Mouse (Mus musculus) limb, embryonic 15.5 days (tissue): ENCODE results near the gene Tmem132c. TPM values are rescaled to one million over a fixed set of nuclear protein-coding genes. Genes with fewer than 3 reads are reported as not detected.

Experiments used
- ATAC-seq: fragments of 200-750 bp; cut with Nextera tagmentation; 2 replicates; pipeline ENCODE4 v1.8.0; 2017; ENCODE audit warnings: low read depth, moderate TSS enrichment; ENCODE audit not compliant: insufficient number of reproducible peaks, low FRiP score, low TSS enrichment
- H3K27ac ChIP-seq: fragments of 300-500 bp; sonication (generic); 2 replicates; pipeline ENCODE4 v1.5.1; 2015; ENCODE audit warnings: moderate library complexity, mild to moderate bottlenecking, inconsistent platforms
- H3K27me3 ChIP-seq: fragments of 300-500 bp; sonication (generic); 2 replicates; pipeline ENCODE4 v1.6.1; 2015; ENCODE audit warnings: inconsistent platforms
- H3K36me3 ChIP-seq: fragments of 300-500 bp; sonication (generic); 2 replicates; pipeline ENCODE4 v1.6.1; 2015; ENCODE audit warnings: inconsistent platforms
- H3K4me1 ChIP-seq: fragments of 300-500 bp; sonication (generic); 2 replicates; pipeline ENCODE4 v1.6.1; 2015; ENCODE audit warnings: inconsistent platforms
- H3K4me2 ChIP-seq: fragments of 300-500 bp; sonication (generic); 2 replicates; pipeline ENCODE4 v1.6.1; 2015; ENCODE audit warnings: mild to moderate bottlenecking, inconsistent platforms
- H3K4me3 ChIP-seq: fragments of 300-500 bp; sonication (generic); 2 replicates; pipeline ENCODE4 v1.5.1; 2015; ENCODE audit warnings: mild to moderate bottlenecking, inconsistent platforms
- H3K9ac ChIP-seq: fragments of 300-500 bp; sonication (generic); 2 replicates; pipeline ENCODE4 v1.6.1; 2015; ENCODE audit warnings: inconsistent platforms
- H3K9me3 ChIP-seq: fragments of 300-500 bp; sonication (generic); 2 replicates; pipeline ENCODE4 v1.6.1; 2016; ENCODE audit warnings: inconsistent platforms
- WGBS: fragments of 180-500 bp; shearing (Covaris S2); methylation state at CpG from one replicate; pipeline ENCODE4 v1.1.7; 2015; 5-methylcytosine and 5-hydroxymethylcytosine counted together
- polyA plus RNA-seq: library from polyadenylated mRNA; unstranded; fragments of >200 nt; fragmentation: Nextera tagmentation; extraction: Ambion mirVana; gene quantifications from 2 replicates; pipeline ENCODE4 v1.2.1, GENCODE M21; 2015

Tmem132c gene
- polyA plus RNA-seq, result 23.4 and 31.7 TPM in 2 replicates

DNA sequence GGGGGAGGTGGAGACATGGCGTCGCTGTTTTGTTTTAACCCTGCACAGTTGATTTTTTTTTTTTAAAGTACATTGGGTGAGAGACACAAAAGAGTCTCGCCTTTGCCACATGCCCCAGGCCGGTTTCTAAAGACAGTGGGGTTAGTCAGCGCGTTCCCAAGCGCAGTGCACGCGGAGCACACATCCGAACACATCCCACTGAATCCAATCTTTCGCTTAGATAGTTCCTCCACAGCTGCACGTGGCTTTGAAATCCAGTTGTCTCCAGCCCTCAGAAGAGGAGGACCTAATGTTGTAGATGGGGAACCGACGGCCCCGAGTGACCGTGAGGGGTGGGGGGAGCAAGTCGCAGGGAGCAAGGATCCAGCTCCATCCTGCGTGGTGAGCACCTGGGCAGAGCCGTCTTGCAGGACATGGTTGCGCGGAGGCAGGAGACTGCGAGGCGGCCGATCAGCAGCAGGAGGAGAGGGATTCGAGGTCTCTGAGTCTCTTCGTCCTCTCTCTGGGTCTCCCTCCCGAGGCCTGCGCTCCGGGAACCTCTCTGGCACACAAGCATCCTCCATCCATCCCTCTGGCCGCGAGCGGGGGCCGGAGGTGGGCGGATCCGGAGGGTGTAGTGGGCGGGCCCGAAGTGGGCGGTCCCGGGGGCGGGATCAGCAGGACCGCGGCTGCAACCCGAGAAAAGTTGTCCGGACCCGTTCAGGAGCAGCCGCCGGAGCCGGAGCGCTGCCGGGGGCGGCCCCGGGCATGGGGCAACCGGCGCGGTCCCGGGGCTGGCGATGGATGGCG lies at the start of gene Tmem132c:
Gene Tmem132c, plus strand, starts transcription at position 673 of the 789 bp plus-strand sequence.
- Histone ChIP-seq H3K27me3 (peaks cover 55% of the 10 kb centered on the region), H3K4me2 (peak within 1 kb of the TSS; percentile 89), H3K9ac (peak within 1 kb of the TSS; percentile 66), H3K27ac (peak within 1 kb of the TSS; percentile 75), H3K36me3 (no peaks in the 10 kb centered on the region), H3K4me3 (peak within 1 kb of the TSS; percentile 75), H3K9me3 (no peaks in the 10 kb centered on the region; the same call in 1 of the 2 replicates), H3K4me1 (peaks cover 36% of the 10 kb centered on the region)
- 1% methylated on average over 56 of the region's 58 CpGs for WGBS
- ATAC-seq, result peak; percentile 82

DNA sequence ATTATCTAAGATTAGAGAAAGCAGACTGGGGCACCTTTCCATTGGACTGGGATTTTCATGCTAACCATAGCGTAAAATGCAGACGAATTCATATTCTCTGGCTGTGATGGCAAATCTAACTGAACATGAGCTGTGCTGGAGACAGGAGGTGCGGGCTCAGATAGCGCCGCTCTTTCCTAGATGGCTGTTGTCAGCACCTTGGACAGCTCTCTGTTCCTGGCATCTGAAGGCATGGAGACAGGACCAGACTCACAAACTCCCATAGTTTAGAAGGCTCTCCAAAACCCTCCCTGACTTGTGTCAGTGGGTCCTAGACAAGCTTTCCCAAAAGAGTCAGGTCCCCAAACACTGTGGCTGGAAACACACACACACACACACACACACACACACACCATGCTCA lies 49.7 kb upstream of the Tmem132c start:
- Histone ChIP-seq H3K4me2 (no peak overlapping the region), H3K36me3 (no peaks in the 10 kb centered on the region), H3K27me3 (no peaks in the 10 kb centered on the region), H3K4me3 (no peak overlapping the region), H3K9me3 (no peaks in the 10 kb centered on the region), H3K27ac (no peak overlapping the region), H3K4me1 (no peaks in the 10 kb centered on the region), H3K9ac (no peak overlapping the region)
- WGBS, result 32% methylated on average over 5 of the region's 5 CpGs
- no peak for ATAC-seq

- H3K4me3 ChIP-seq, result no peak overlapping the region
- no peak overlapping the region for H3K9ac ChIP-seq
- H3K27me3 ChIP-seq, result no peaks in the 10 kb centered on the region
- no peaks in the 10 kb centered on the region for H3K9me3 ChIP-seq
- no peaks in the 10 kb centered on the region for H3K36me3 ChIP-seq
- ATAC-seq, result no peak
- H3K4me2 ChIP-seq, result no peak overlapping the region
- no peaks in the 10 kb centered on the region for H3K4me1 ChIP-seq
- 52% methylated on average over 4 of the region's 4 CpGs for WGBS
- H3K27ac ChIP-seq, result no peak overlapping the region
These were observed 42.8 kb upstream of the Tmem132c start for GRCm38 (mm10) chr5:127198850-127199249.

- no peaks in the 10 kb centered on the region for H3K4me1 ChIP-seq
- ATAC-seq, result no peak
- no peak overlapping the region for H3K27ac ChIP-seq
- no peak overlapping the region for H3K9ac ChIP-seq
- H3K4me3 ChIP-seq, result no peak overlapping the region
- no peak overlapping the region for H3K4me2 ChIP-seq
- H3K9me3 ChIP-seq, result no peaks in the 10 kb centered on the region
- 85% methylated on average over 8 of the region's 8 CpGs for WGBS
- no peaks in the 10 kb centered on the region for H3K36me3 ChIP-seq
- H3K27me3 ChIP-seq, result no peaks in the 10 kb centered on the region
These were observed 36.7 kb upstream of the Tmem132c start for GRCm38 (mm10) chr5:127204881-127205280.

DNA sequence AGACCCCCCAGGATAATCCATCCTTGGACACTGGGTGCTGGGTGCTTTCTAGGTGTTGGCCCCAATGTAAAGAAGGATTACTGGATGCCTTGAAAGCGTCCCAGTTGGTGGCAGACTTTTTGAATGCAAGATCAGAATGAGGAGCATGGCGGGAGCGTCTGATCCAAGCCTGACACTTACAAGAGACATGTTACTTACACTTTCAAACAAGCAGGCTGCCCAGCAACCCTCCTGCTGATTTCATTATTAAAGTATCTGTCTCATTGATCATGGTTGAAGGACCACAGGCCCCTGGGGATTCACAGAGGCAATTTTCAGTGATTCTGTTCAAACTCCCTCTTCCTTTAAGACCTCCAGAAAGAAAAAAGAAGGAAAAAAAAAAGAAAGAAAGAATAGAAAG lies 25.2 kb upstream of the Tmem132c start:
- H3K36me3 ChIP-seq, result no peaks in the 10 kb centered on the region
- H3K4me2 ChIP-seq, result no peak overlapping the region
- no peak for ATAC-seq
- H3K4me3 ChIP-seq, result no peak overlapping the region
- WGBS, result 61% methylated on average over 3 of the region's 3 CpGs
- no peak overlapping the region for H3K9ac ChIP-seq
- no peaks in the 10 kb centered on the region for H3K4me1 ChIP-seq
- no peak overlapping the region for H3K27ac ChIP-seq
- no peaks in the 10 kb centered on the region for H3K27me3 ChIP-seq
- H3K9me3 ChIP-seq, result no peaks in the 10 kb centered on the region

- no peaks in the 10 kb centered on the region for H3K36me3 ChIP-seq
- no peaks in the 10 kb centered on the region for H3K4me1 ChIP-seq
- no peak overlapping the region for H3K4me3 ChIP-seq
- H3K9ac ChIP-seq, result no peak overlapping the region
- WGBS, result 60% methylated on average over 6 of the region's 6 CpGs
- H3K27ac ChIP-seq, result no peak overlapping the region
- ATAC-seq, result no peak
- H3K27me3 ChIP-seq, result no peaks in the 10 kb centered on the region
- H3K9me3 ChIP-seq, result no peaks in the 10 kb centered on the region
- no peak overlapping the region for H3K4me2 ChIP-seq
These were observed 23.9 kb upstream of the Tmem132c start for GRCm38 (mm10) chr5:127217725-127218124.

GRCm38 (mm10) chr5:127227929-127228595 lies 13.5 kb upstream of the Tmem132c start:
- WGBS, result 6% methylated on average over 14 of the region's 14 CpGs
- no peak overlapping the region for H3K9ac ChIP-seq
- no peaks in the 10 kb centered on the region for H3K4me1 ChIP-seq
- H3K4me2 ChIP-seq, result peak overlapping the region; percentile 12; the same call in 1 of the 2 replicates
- no peak overlapping the region for H3K27ac ChIP-seq
- H3K4me3 ChIP-seq, result peak overlapping the region; percentile 2; the same call in 1 of the 2 replicates
- no peaks in the 10 kb centered on the region for H3K36me3 ChIP-seq
- H3K9me3 ChIP-seq, result no peaks in the 10 kb centered on the region
- no peaks in the 10 kb centered on the region for H3K27me3 ChIP-seq
- ATAC-seq, result no peak

GRCm38 (mm10) chr5:127234715-127235114 lies 6.9 kb upstream of the Tmem132c start:
- Histone ChIP-seq H3K9me3 (no peaks in the 10 kb centered on the region; the same call in 1 of the 2 replicates), H3K36me3 (no peaks in the 10 kb centered on the region), H3K4me2 (no peak overlapping the region), H3K27me3 (peaks cover 20% of the 10 kb centered on the region; the same call in 1 of the 2 replicates), H3K4me1 (peaks cover 9% of the 10 kb centered on the region), H3K27ac (no peak overlapping the region), H3K4me3 (no peak overlapping the region), H3K9ac (no peak overlapping the region)
- ATAC-seq, result no peak
- WGBS, result 5% methylated on average over 7 of the region's 7 CpGs

- peak overlapping the region; percentile 4; the same call in 1 of the 2 replicates for H3K4me3 ChIP-seq
- peak; percentile 57; the same call in 1 of the 2 replicates for ATAC-seq
- H3K4me2 ChIP-seq, result peak overlapping the region; percentile 43
- H3K36me3 ChIP-seq, result no peaks in the 10 kb centered on the region
- H3K9ac ChIP-seq, result no peak overlapping the region
- no peak overlapping the region for H3K27ac ChIP-seq
- H3K27me3 ChIP-seq, result peaks cover 21% of the 10 kb centered on the region; the same call in 1 of the 2 replicates
- H3K9me3 ChIP-seq, result no peaks in the 10 kb centered on the region; the same call in 1 of the 2 replicates
- 4% methylated on average over 11 of the region's 11 CpGs for WGBS
- H3K4me1 ChIP-seq, result peaks cover 9% of the 10 kb centered on the region
These were observed 6.4 kb upstream of the Tmem132c start for GRCm38 (mm10) chr5:127235203-127235602.

- Histone ChIP-seq H3K4me1 (peaks cover 45% of the 10 kb centered on the region), H3K4me3 (no peak overlapping the region), H3K27me3 (peaks cover 53% of the 10 kb centered on the region), H3K4me2 (no peak overlapping the region), H3K27ac (no peak overlapping the region), H3K9me3 (no peaks in the 10 kb centered on the region; the same call in 1 of the 2 replicates), H3K36me3 (no peaks in the 10 kb centered on the region), H3K9ac (no peak overlapping the region)
- no peak for ATAC-seq
- 20% methylated on average over 7 of the region's 7 CpGs for WGBS
These were observed 1.9 kb upstream of the Tmem132c start for GRCm38 (mm10) chr5:127239706-127240105.

DNA sequence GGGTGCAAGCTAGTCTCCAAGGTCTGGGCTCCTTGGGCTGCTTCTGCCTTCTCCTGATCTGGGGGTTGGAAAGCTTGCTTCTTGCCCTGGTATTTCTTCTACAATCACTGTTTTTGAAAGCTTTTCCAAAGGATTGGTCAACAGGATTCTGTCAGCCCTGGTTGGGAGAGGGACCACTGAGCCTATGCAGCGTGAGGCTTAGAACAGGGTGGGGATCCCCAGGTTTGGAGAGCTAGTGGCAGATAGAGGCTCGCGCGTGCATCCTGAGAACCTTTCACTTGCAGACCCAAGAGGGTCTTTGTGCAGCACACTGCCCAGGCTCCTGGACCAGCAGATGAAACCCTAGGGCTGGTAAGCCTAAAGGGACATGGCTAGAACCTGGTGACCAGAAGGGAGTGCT lies 962 bp upstream of the Tmem132c start:
- H3K27ac ChIP-seq, result 0 out of 2 replicates have a peak overlapping the region, but pooled peaks have one; percentile 43
- peaks cover 38% of the 10 kb centered on the region for H3K4me1 ChIP-seq
- peaks cover 57% of the 10 kb centered on the region for H3K27me3 ChIP-seq
- 17% methylated on average over 4 of the region's 4 CpGs for WGBS
- no peak overlapping the region for H3K9ac ChIP-seq
- H3K36me3 ChIP-seq, result no peaks in the 10 kb centered on the region
- H3K4me3 ChIP-seq, result no peak overlapping the region
- no peaks in the 10 kb centered on the region; the same call in 1 of the 2 replicates for H3K9me3 ChIP-seq
- no peak for ATAC-seq
- H3K4me2 ChIP-seq, result peak overlapping the region; percentile 89; the same call in 1 of the 2 replicates
